Comparison of ENCODE assay signal across 15 mouse cellular contexts in the genomic region with DNA sequence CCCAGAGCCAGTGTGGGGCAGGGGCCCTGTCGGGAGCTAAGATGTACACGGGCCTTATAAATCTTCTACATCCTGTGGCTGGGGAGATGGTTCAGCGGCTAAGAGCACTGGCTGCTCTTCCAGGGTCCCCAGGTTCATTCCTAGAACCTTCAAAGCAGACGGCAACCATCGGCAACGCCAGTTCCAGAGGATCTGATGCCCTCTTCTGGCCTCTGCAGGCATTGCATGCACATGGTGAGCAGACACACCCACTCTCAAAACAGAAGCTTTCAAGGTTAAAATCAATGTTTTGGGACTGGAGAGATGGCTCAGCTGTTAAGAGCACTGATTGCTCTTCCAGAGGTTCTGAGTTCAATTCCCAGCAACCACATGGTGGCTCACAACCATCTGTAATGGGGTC. TPM values are rescaled to one million over a fixed set of nuclear protein-coding genes. Genes with fewer than 3 reads are reported as not detected.
A peak's percentile ranks its signal among the peaks of the same experiment; 100 is the strongest.
DNase-seq lines count a peak whose midpoint lies in the region; ATAC-seq and TF ChIP-seq lines count a peak whose summit lies in the region.
"Had no signal": no experiment of that assay in that cellular context is flagged by ENCODE, and none has a peak within 500 bp of the region (broad histone marks: within the 10 kb centered on the region; RNA-seq: fewer than 3 reads in every experiment).

No protein-coding gene starts in this region.

- no peak overlapping the region for H3K4me3 ChIP-seq in left cerebral cortex, adult 2 months
- no peak overlapping the region for H3K4me3 ChIP-seq in forebrain, embryonic 12.5 days (replicated peaks)
- H3K4me3 ChIP-seq: heart, embryonic 15.5 days; lung, embryonic 15.5 days; midbrain, embryonic 13.5 days had no signal

- no peak overlapping the region for H3K27ac ChIP-seq in left cerebral cortex, adult 2 months
- H3K27ac ChIP-seq in forebrain, embryonic 12.5 days = no peak overlapping the region
- H3K27ac ChIP-seq: heart, embryonic 15.5 days; lung, embryonic 15.5 days had no signal

- H3K4me2 ChIP-seq in forebrain, embryonic 12.5 days = no peak overlapping the region
- H3K4me2 ChIP-seq: heart, embryonic 15.5 days; lung, embryonic 15.5 days; midbrain, embryonic 13.5 days had no signal

- H3K4me1 ChIP-seq in forebrain, embryonic 12.5 days = peaks cover 9% of the 10 kb centered on the region

- 73% methylated on average over 6 of the region's 6 CpGs for WGBS in forebrain, embryonic 12.5 days

- H3K27me3 ChIP-seq in forebrain, embryonic 12.5 days = no peaks in the 10 kb centered on the region
- H3K27me3 ChIP-seq: heart, embryonic 15.5 days; lung, embryonic 15.5 days; midbrain, embryonic 13.5 days had no signal

- TF ChIP-seq CTCF in left cerebral cortex, adult 2 months (IDR thresholded peaks at IDR 0.05) = peak; percentile 52

- H3K9me3 ChIP-seq in forebrain, embryonic 12.5 days = no peaks in the 10 kb centered on the region
- H3K9me3 ChIP-seq: heart, embryonic 15.5 days; lung, embryonic 15.5 days; midbrain, embryonic 13.5 days had no signal

- H3K36me3 ChIP-seq in forebrain, embryonic 12.5 days (replicated peaks) = peaks cover 10% of the 10 kb centered on the region
- H3K36me3 ChIP-seq: lung, embryonic 15.5 days had no signal

- ATAC-seq in forebrain, embryonic 12.5 days (ENCODE audit: low FRiP score) = no peak
- ATAC-seq: activated CD4-positive, CD25-positive, alpha-beta regulatory T cell, adult 4 months; midbrain, embryonic 13.5 days had no signal

- intact Hi-C loops in left cerebral cortex, adult 2 months (cut with DNase I) = no loop called here

- no peak overlapping the region for H3K9ac ChIP-seq in forebrain, embryonic 12.5 days
- H3K9ac ChIP-seq: heart, embryonic 15.5 days; lung, embryonic 15.5 days; midbrain, embryonic 13.5 days had no signal

- peak; percentile 52 to 71 for DNase-seq in cerebellum, postnatal 25 days
- DNase-seq in cerebellum, adult 18-20 months = no peak
- DNase-seq in left cerebral cortex, adult 2 months (ENCODE audit: extremely low spot score in 1 of 2, low spot score in 2 of 2) = no peak
- DNase-seq in left cerebral cortex, adult 11 months (ENCODE audit: low spot score) = no peak
- DNase-seq in thymus, postnatal 4 days = peak; percentile 69
- DNase-seq in thymus, adult 18-20 months = no peak
- DNase-seq in urinary bladder, postnatal 36 days (ENCODE audit: low spot score in 2 of 2) = no peak
- DNase-seq: layer of hippocampus, postnatal 36 days; right cerebral cortex, postnatal 25 days had no signal

RNA-seq across cellular contexts. Expression of a gene that starts 17.2 kb away (rescaled TPM):
- total RNA-seq in left cerebral cortex, adult 2 months (2021) = 10 to 100 TPM; 22.2 to 23.2 TPM
- polyA plus RNA-seq in forebrain, embryonic 12.5 days (2016; fragmentation: Nextera tagmentation; extraction: Ambion mirVana) = 9.3 and 14.8 TPM in 2 replicates

RNA-seq across cellular contexts. Expression of a gene that starts 34.0 kb away (rescaled TPM):
- 10 to 100 TPM; 60.6 to 66.1 TPM for total RNA-seq in left cerebral cortex, adult 2 months (2021)
- polyA plus RNA-seq in forebrain, embryonic 12.5 days (2016; fragmentation: Nextera tagmentation; extraction: Ambion mirVana) = 125 and 129 TPM in 2 replicates

RNA-seq across cellular contexts. Expression of a gene that starts 58.4 kb away (rescaled TPM):
- under 1 TPM; 0.54 to 0.63 TPM for total RNA-seq in left cerebral cortex, adult 2 months (2021)
- polyA plus RNA-seq in forebrain, embryonic 12.5 days (2016; fragmentation: Nextera tagmentation; extraction: Ambion mirVana) = 14.1 and 15.4 TPM in 2 replicates
- total RNA-seq: neutrophil, adult 5-6 weeks had no signal

Comparison
In these comparisons a context has a peak if more than half of its experiments do, and no peak if none do; other contexts are left out.
1. DNase-seq: peak in cerebellum, postnatal 25 days (2 of 2) and thymus, postnatal 4 days (single experiment); none in cerebellum, adult 18-20 months (0 of 2), left cerebral cortex, adult 2 months (0 of 2), left cerebral cortex, adult 11 months (single experiment), thymus, adult 18-20 months (0 of 2) and urinary bladder, postnatal 36 days (0 of 2).